ENCODE assay signal across 15 mouse cellular contexts in genomic region chr17:16088879-16089618, GRCm38 (mm10).
DNase-seq lines count a peak whose midpoint lies in the region; ATAC-seq lines count a peak whose summit lies in the region.
"Had no signal": no experiment of that assay in that cellular context is flagged by ENCODE, and none has a peak within 500 bp of the region (broad histone marks: within the 10 kb centered on the region; RNA-seq: fewer than 3 reads in every experiment).

No protein-coding gene starts in this region.

- peak overlapping the region; percentile 70 for H3K27ac ChIP-seq in forebrain, embryonic 13.5 days
- H3K27ac ChIP-seq in midbrain, embryonic 10.5 days (replicated peaks), result peak overlapping the region; percentile 80
- H3K27ac ChIP-seq: limb, embryonic 12.5 days; lung, embryonic 15.5 days had no signal

- no peaks in the 10 kb centered on the region for H3K9me3 ChIP-seq in forebrain, embryonic 13.5 days (replicated peaks)
- no peaks in the 10 kb centered on the region for H3K9me3 ChIP-seq in midbrain, embryonic 10.5 days (replicated peaks)
- H3K9me3 ChIP-seq: limb, embryonic 12.5 days; lung, embryonic 15.5 days had no signal

- H3K36me3 ChIP-seq in forebrain, embryonic 13.5 days (ENCODE audit: poor library complexity, severe bottlenecking), result no peaks in the 10 kb centered on the region
- H3K36me3 ChIP-seq in midbrain, embryonic 10.5 days, result no peaks in the 10 kb centered on the region
- H3K36me3 ChIP-seq: limb, embryonic 12.5 days; lung, embryonic 15.5 days had no signal

- DNase-seq in right cerebral cortex, postnatal 4 days, result peak; percentile 2
- DNase-seq in right cerebral cortex, postnatal 14 days, result no peak
- peak; percentile 33 for DNase-seq in midbrain, embryonic 10.5 days (ENCODE audit: low spot score)
- peak; percentile 9 for DNase-seq in telencephalon, adult 2 months (ENCODE audit: low read depth, low spot score)
- DNase-seq in heart, postnatal 14 days, result no peak
- DNase-seq in cerebellum, postnatal 36 days, result no peak
- DNase-seq: heart, adult 11 months; heart, postnatal 4 days; kidney, postnatal 25 days; thymus, postnatal 4 days had no signal

- H3K9ac ChIP-seq in forebrain, embryonic 13.5 days, result no peak overlapping the region
- H3K9ac ChIP-seq: limb, embryonic 12.5 days; lung, embryonic 15.5 days had no signal

- intact Hi-C loops in heart, postnatal 14 days (cut with DNase I), result no loop called here

- ATAC-seq in forebrain, embryonic 13.5 days, result peak; percentile 99
- no peak for ATAC-seq in erythroblast, adult 5-6 weeks (replicated peaks; ENCODE audit: low FRiP score, poor library complexity, severe bottlenecking)
- ATAC-seq: activated CD4-positive, CD25-positive, alpha-beta regulatory T cell, adult 4 months had no signal

- H3K4me3 ChIP-seq in forebrain, embryonic 13.5 days, result no peak overlapping the region
- H3K4me3 ChIP-seq in midbrain, embryonic 10.5 days, result peak overlapping the region; percentile 4; the same call in 1 of the 2 replicates
- H3K4me3 ChIP-seq: limb, embryonic 12.5 days; lung, embryonic 15.5 days had no signal

- no peaks in the 10 kb centered on the region for H3K27me3 ChIP-seq in forebrain, embryonic 13.5 days
- H3K27me3 ChIP-seq in midbrain, embryonic 10.5 days (ENCODE audit: low read depth, poor library complexity, severe bottlenecking), result no peaks in the 10 kb centered on the region
- H3K27me3 ChIP-seq: limb, embryonic 12.5 days; lung, embryonic 15.5 days had no signal

- 12% methylated on average over 5 of the region's 5 CpGs for WGBS in forebrain, embryonic 13.5 days
- 48% methylated on average over 5 of the region's 5 CpGs for WGBS in midbrain, embryonic 10.5 days

- peak overlapping the region; percentile 32 for H3K4me2 ChIP-seq in forebrain, embryonic 13.5 days
- H3K4me2 ChIP-seq: limb, embryonic 12.5 days; lung, embryonic 15.5 days had no signal

- peaks cover 7% of the 10 kb centered on the region for H3K4me1 ChIP-seq in forebrain, embryonic 13.5 days
- H3K4me1 ChIP-seq in midbrain, embryonic 10.5 days, result peaks cover 18% of the 10 kb centered on the region
- H3K4me1 ChIP-seq: limb, embryonic 12.5 days; lung, embryonic 15.5 days had no signal

Comparison
In these comparisons a context has a peak if more than half of its experiments do, and no peak if none do; other contexts are left out.
1. DNase-seq: peak in right cerebral cortex, postnatal 4 days (single experiment), midbrain, embryonic 10.5 days (single experiment) and telencephalon, adult 2 months (single experiment); none in right cerebral cortex, postnatal 14 days (single experiment), heart, postnatal 14 days (0 of 2) and cerebellum, postnatal 36 days (0 of 2).